Mouse (Mus musculus) neural tube, embryonic 13.5 days (tissue): ENCODE measurements around the gene Tmem258. TPM values are rescaled to one million over a fixed set of nuclear protein-coding genes. Genes with fewer than 3 reads are reported as not detected.

Source experiments
- ATAC-seq: fragments of 200-750 bp; cut with Nextera tagmentation; 2 replicates; pipeline ENCODE4 v1.8.0; 2017; ENCODE audit warnings: low read depth, mild to moderate bottlenecking, moderate TSS enrichment, moderate library complexity
- H3K27ac ChIP-seq: fragments of 300-500 bp; sonication (generic); replicated peaks from 2 replicates; pipeline ENCODE4 v1.5.1; 2015; ENCODE audit warnings: moderate library complexity, mild to moderate bottlenecking, inconsistent platforms
- H3K27me3 ChIP-seq: fragments of 300-500 bp; sonication (generic); 2 replicates; pipeline ENCODE4 v1.6.1; 2015; ENCODE audit warnings: mild to moderate bottlenecking, inconsistent platforms
- H3K36me3 ChIP-seq: fragments of 300-500 bp; sonication (generic); 2 replicates; pipeline ENCODE4 v1.6.1; 2015; ENCODE audit warnings: mild to moderate bottlenecking, inconsistent platforms
- H3K4me1 ChIP-seq: fragments of 300-500 bp; sonication (generic); replicated peaks from 2 replicates; pipeline ENCODE4 v1.6.1; 2015; ENCODE audit warnings: inconsistent platforms
- H3K4me2 ChIP-seq: fragments of 300-500 bp; sonication (generic); 2 replicates; pipeline ENCODE4 v1.6.1; 2015; ENCODE audit warnings: inconsistent platforms, mild to moderate bottlenecking, moderate library complexity
- H3K4me3 ChIP-seq: fragments of 300-500 bp; sonication (generic); 2 replicates; pipeline ENCODE4 v1.5.1; 2015; ENCODE audit warnings: mild to moderate bottlenecking, inconsistent platforms
- H3K9ac ChIP-seq: fragments of 300-500 bp; sonication (generic); 2 replicates; pipeline ENCODE4 v1.6.1; 2015; ENCODE audit warnings: moderate library complexity, mild to moderate bottlenecking, inconsistent platforms
- H3K9me3 ChIP-seq: fragments of 300-500 bp; sonication (generic); 2 replicates; pipeline ENCODE4 v1.6.1; 2016; ENCODE audit warnings: inconsistent platforms
- WGBS: fragments of 180-500 bp; shearing (Covaris S2); methylation state at CpG from one replicate; pipeline ENCODE4 v1.1.7; 2015; 5-methylcytosine and 5-hydroxymethylcytosine counted together
- microRNA-seq: library from miRNA; unstranded; fragments of <30 nt; microRNA quantifications from one replicate; pipeline ENCODE4, GENCODE M21; 2016
- polyA plus RNA-seq: library from polyadenylated mRNA; unstranded; fragments of >200 nt; fragmentation: Nextera tagmentation; extraction: Ambion mirVana; gene quantifications from 2 replicates; pipeline ENCODE4 v1.2.1, GENCODE M21; 2015

Gene Tmem258
- polyA plus RNA-seq, 1 experiment from 2014 or later: 404 TPM

GRCm38 (mm10) chr19:10248128-10248527 lies 44.3 kb downstream of the Tmem258 start:
- H3K4me1 ChIP-seq: peaks cover 9% of the 10 kb centered on the region
- 70% methylated on average over 20 of the region's 20 CpGs for WGBS
- H3K36me3 ChIP-seq: peaks cover 28% of the 10 kb centered on the region
- no peaks in the 10 kb centered on the region for H3K9me3 ChIP-seq
- H3K27me3 ChIP-seq: no peaks in the 10 kb centered on the region
- H3K9ac ChIP-seq: no peak overlapping the region
- H3K27ac ChIP-seq: no peak overlapping the region
- ATAC-seq: no peak
- H3K4me2 ChIP-seq: no peak overlapping the region
- no peak overlapping the region for H3K4me3 ChIP-seq

Small RNAs within 50 kb of the gene (microRNA-seq; reads per million reads assigned to microRNA genes)
- gene Mir6993: not detected

Other genes starting within 250 kb of the Tmem258 start
- 1,616 and 1,651 TPM in 2 replicates for gene Fth1, start 223.4 kb upstream of the Tmem258 start, polyA plus RNA-seq
- 1.0 and 1.5 TPM in 2 replicates for gene Best1, start 202.4 kb upstream of the Tmem258 start, polyA plus RNA-seq
- gene Rab3il1, start 202.3 kb upstream of the Tmem258 start, polyA plus RNA-seq: 25.2 and 26.2 TPM in 2 replicates
- 18.8 and 19.1 TPM in 2 replicates for gene Fads3, start 162.4 kb upstream of the Tmem258 start, polyA plus RNA-seq
- gene Fads2, start 102.3 kb upstream of the Tmem258 start, polyA plus RNA-seq: 113 and 114 TPM in 2 replicates
- gene Fads1, start 21.1 kb upstream of the Tmem258 start, polyA plus RNA-seq: 146 and 151 TPM in 2 replicates
- 31.6 and 33.4 TPM in 2 replicates for gene Fen1, start 155 bp downstream of the Tmem258 start, polyA plus RNA-seq
- gene Myrf, start 36.7 kb downstream of the Tmem258 start, polyA plus RNA-seq: 0.67 and 0.69 TPM in 2 replicates
- gene Dagla, start 100.9 kb downstream of the Tmem258 start, polyA plus RNA-seq: 6.3 and 6.4 TPM in 2 replicates
- 9.6 and 10.7 TPM in 2 replicates for gene Syt7, start 185.1 kb downstream of the Tmem258 start, polyA plus RNA-seq